Mouse (Mus musculus) small intestine, adult 2 months (tissue): ENCODE results near the gene Tom1l2.

Experiments used
- CTCF ChIP-seq: fragments of 200-500 bp; IDR thresholded peaks from 2 replicates; pipeline ENCODE4 v1.5.1; 2012; ENCODE audit warnings: low read depth, mild to moderate bottlenecking, control low read depth, inconsistent platforms, low read length, moderate library complexity, mixed read lengths; ENCODE audit not compliant: insufficient replicate concordance, insufficient read length; ENCODE audit errors: extremely low read depth
- POLR2A ChIP-seq: fragments of 200-500 bp; IDR thresholded peaks from 2 replicates; pipeline ENCODE4 v1.6.1; 2012; ENCODE audit warnings: low read depth, mild to moderate bottlenecking, control low read depth, inconsistent platforms, low read length, moderate library complexity

GRCm38 (mm10) chr11:60185396-60186231 is 167.1 kb downstream of the Tom1l2 start:
- TF ChIP-seq CTCF (no peak), POLR2A (no peak)
